ENCODE assay signal across 7 mouse cellular contexts in genomic region chr10:86972503-86972826, GRCm38 (mm10). TPM values are rescaled to one million over a fixed set of nuclear protein-coding genes. Genes with fewer than 3 reads are reported as not detected.
DNase-seq lines count a peak whose midpoint lies in the region; ATAC-seq and TF ChIP-seq lines count a peak whose summit lies in the region.

No protein-coding gene starts in this region.

- peak; percentile 22 for DNase-seq in layer of hippocampus, adult 11-12 months (ENCODE audit: low spot score)
- DNase-seq in layer of hippocampus, adult 8-10 months (ENCODE audit: low spot score in 2 of 2): no peak
- no peak for DNase-seq in forebrain, embryonic 10.5 days (ENCODE audit: extremely low spot score, low spot score)
- DNase-seq in intestine, embryonic 14.5 days (ENCODE audit: low spot score): no peak
- no peak for DNase-seq in left cerebral cortex, postnatal 10 days (ENCODE audit: extremely low spot score in 1 of 2, low spot score in 2 of 2)
- DNase-seq in natural killer cell, adult 2 months (ENCODE audit: low spot score in 2 of 2): no peak

- H3K9ac ChIP-seq in intestine, embryonic 14.5 days (ENCODE audit: low read length): no peak overlapping the region

- intact Hi-C loops in left cerebral cortex, postnatal 10 days (cut with DNase I): loop anchor here (2.0 to 10.0 kb wide), 2 partner anchors 48 to 198 kb away; partner anchors contain the start of gene Nt5dc3

- H3K4me2 ChIP-seq in intestine, embryonic 14.5 days (ENCODE audit: low read length): peak overlapping the region; percentile 37
- peak overlapping the region; percentile 62 for H3K4me2 ChIP-seq in myocyte (ENCODE audit: low read depth)

- H3K9me3 ChIP-seq in forebrain, embryonic 10.5 days: no peaks in the 10 kb centered on the region
- H3K9me3 ChIP-seq in intestine, embryonic 14.5 days (ENCODE audit: control insufficient read depth, low read length): no peaks in the 10 kb centered on the region

- H3K4me1 ChIP-seq in forebrain, embryonic 10.5 days: peaks cover 11% of the 10 kb centered on the region
- no peaks in the 10 kb centered on the region for H3K4me1 ChIP-seq in intestine, embryonic 14.5 days (replicated peaks; ENCODE audit: control insufficient read depth, insufficient read depth, low read length)

- H3K36me3 ChIP-seq in forebrain, embryonic 10.5 days (replicated peaks): no peaks in the 10 kb centered on the region
- no peaks in the 10 kb centered on the region for H3K36me3 ChIP-seq in intestine, embryonic 14.5 days (ENCODE audit: control insufficient read depth, insufficient read depth, low read length)
- H3K36me3 ChIP-seq in myocyte (ENCODE audit: control insufficient read depth, insufficient read depth): no peaks in the 10 kb centered on the region

- H3K4me3 ChIP-seq in forebrain, embryonic 10.5 days: peak overlapping the region; percentile 33
- H3K4me3 ChIP-seq in intestine, embryonic 14.5 days (ENCODE audit: low read depth, low read length): no peak overlapping the region
- H3K4me3 ChIP-seq in myocyte: no peak overlapping the region

- H3K27ac ChIP-seq in forebrain, embryonic 10.5 days: peak overlapping the region; percentile 35; the same call in 1 of the 2 replicates
- H3K27ac ChIP-seq in intestine, embryonic 14.5 days (ENCODE audit: low read depth): no peak overlapping the region

- no peaks in the 10 kb centered on the region for H3K79me2 ChIP-seq in myocyte (ENCODE audit: control insufficient read depth, insufficient read depth)

- no peak for ATAC-seq in intestine, embryonic 14.5 days (replicated peaks; ENCODE audit: low FRiP score, low TSS enrichment, low read depth)

- peaks cover 7% of the 10 kb centered on the region for H3K27me3 ChIP-seq in forebrain, embryonic 10.5 days (ENCODE audit: poor library complexity, severe bottlenecking)
- H3K27me3 ChIP-seq in intestine, embryonic 14.5 days (replicated peaks; ENCODE audit: control insufficient read depth, insufficient read depth, low read length): no peaks in the 10 kb centered on the region
- H3K27me3 ChIP-seq in myocyte (ENCODE audit: control insufficient read depth, insufficient read depth, insufficient read length): no peaks in the 10 kb centered on the region

- no peak overlapping the region for H3ac ChIP-seq in myocyte (ENCODE audit: control insufficient read depth, insufficient read length)

- 38% methylated on average over 7 of the region's 7 CpGs for WGBS in forebrain, embryonic 10.5 days
- 32% methylated on average over 7 of the region's 7 CpGs for WGBS in intestine, embryonic 14.5 days

- TF ChIP-seq POLR2A in myocyte (IDR thresholded peaks at IDR 0.05; ENCODE audit: insufficient read length, low read depth): no peak

TF ChIP-seq in myocyte, 11 proteins besides CTCF, POLR2A, EP300 and RAD21:
- TF ChIP-seq REST (IDR thresholded peaks at IDR 0.05; ENCODE audit: insufficient read depth, insufficient read length): no peak
- no peak for TF ChIP-seq TCF3 (IDR thresholded peaks at IDR 0.05; ENCODE audit: insufficient read length, low read depth)
- no peak for TF ChIP-seq CEBPB (IDR thresholded peaks at IDR 0.05; ENCODE audit: insufficient read depth, poor library complexity, severe bottlenecking)
- TF ChIP-seq MYOD1 (IDR thresholded peaks at IDR 0.05; ENCODE audit: control insufficient read depth in 1 of 3, insufficient read length in 2 of 3, low read depth in 2 of 3): no peak
- TF ChIP-seq SRF (IDR thresholded peaks at IDR 0.05; ENCODE audit: control insufficient read depth, insufficient read length, low read depth): no peak
- no peak for TF ChIP-seq USF1 (IDR thresholded peaks at IDR 0.05; ENCODE audit: low read depth)
- TF ChIP-seq E2F4 (IDR thresholded peaks at IDR 0.05; ENCODE audit: insufficient read depth): no peak
- no peak for TF ChIP-seq MAX (IDR thresholded peaks at IDR 0.05; ENCODE audit: low read depth)
- TF ChIP-seq MYOG (IDR thresholded peaks at IDR 0.05; ENCODE audit: control insufficient read depth in 1 of 3, insufficient read depth in 1 of 3, insufficient read length in 2 of 3, low read depth in 2 of 3): no peak
- no peak for TF ChIP-seq TCF12 (IDR thresholded peaks at IDR 0.05; ENCODE audit: insufficient read depth, poor library complexity, severe bottlenecking)
- no peak for TF ChIP-seq POLR2AphosphoS2 (IDR thresholded peaks at IDR 0.05; ENCODE audit: insufficient read length, low read depth)

RNA-seq across cellular contexts. Expression of gene Stab2, which starts 35.4 kb away (rescaled TPM):
- 1 to 10 TPM in 1 of 4 experiments, under 1 TPM in 3; 0.43 to 1.7 (median 0.68) TPM for total RNA-seq in layer of hippocampus, adult 8-10 months (2022)
- polyA plus RNA-seq in forebrain, embryonic 10.5 days (2016; fragmentation: Nextera tagmentation; extraction: Ambion mirVana): 0.02 and 0.06 TPM in 2 replicates
- polyA plus RNA-seq in intestine, embryonic 14.5 days (2014; fragmentation: Nextera tagmentation; extraction: Ambion mirVana): 1.3 and 2.6 TPM in 2 replicates
- polyA plus RNA-seq in myocyte (2012; fragmentation: generic; extraction: Trizol): 0.17 TPM
- total RNA-seq in left cerebral cortex, postnatal 10 days (2021): under 1 TPM; 0.45 to 0.73 TPM
